Mouse (Mus musculus): Measurements from ENCODE around the gene Mms19.

Mms19 gene

DNA sequence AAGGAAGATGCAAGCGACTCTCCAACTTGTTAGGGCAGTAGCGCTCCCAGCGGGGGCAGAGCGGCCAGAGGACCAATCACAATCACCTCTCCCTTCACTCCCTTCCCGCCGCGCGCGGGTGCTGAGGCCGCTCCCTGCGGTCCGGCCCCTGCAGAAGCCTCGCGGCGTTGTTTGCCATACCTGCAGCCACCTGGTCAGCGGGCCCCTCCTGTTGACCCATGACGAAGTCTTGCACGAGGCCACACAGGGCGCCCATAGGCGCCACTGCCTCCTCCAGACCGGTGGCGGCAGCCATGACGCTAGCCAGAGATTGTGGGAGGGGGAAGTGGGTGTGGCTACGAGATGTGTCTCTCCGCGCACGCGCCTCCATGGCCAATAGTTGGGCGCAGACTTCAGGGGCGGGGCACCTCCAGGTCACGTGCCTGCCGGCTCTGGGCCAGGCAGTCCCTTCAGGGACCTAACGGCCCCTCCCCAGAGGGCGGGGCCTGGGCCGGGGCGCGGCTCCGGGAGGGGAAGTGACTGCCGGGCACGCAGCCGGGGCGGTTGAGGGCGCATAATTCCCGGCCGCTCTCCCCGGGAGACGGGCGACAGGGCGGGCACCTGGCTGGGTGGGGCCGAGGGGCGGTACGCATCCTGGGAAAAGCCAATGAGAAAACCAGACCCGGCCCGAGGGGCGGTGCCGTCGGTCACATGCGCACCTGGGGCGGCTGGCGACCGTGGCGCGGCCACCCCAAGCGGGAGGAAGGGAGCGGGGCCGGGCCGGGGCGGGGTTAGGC, at the start of gene Mms19:
TSS of gene Mms19 (minus strand) at position 339 of the 776 bp plus-strand sequence.
- ChIA-PET CTCF (interaction anchor here in 3 of 4 experiments (0.6 to 3.3 kb wide), 6 partner anchors 18 to 131 kb away, joined by 3 to 24 read pairs (median 4); partner anchors contain the start of gene Hoga1 (in 1 of the 3)), POLR2A (interaction anchor here (0.6 to 6.5 kb wide), 47 partner anchors 9 to 307 kb away, joined by 3 to 45 read pairs (median 4); partner anchors contain the start of genes Avpi1 (in 2 of the 4), Pi4k2a (in 2 of the 4), Exosc1 (in 1 of the 4) and Pgam1 (in 1 of the 4))

- ChIA-PET POLR2A (interaction anchor here (0.6 to 6.2 kb wide), 33 partner anchors 9 to 1644 kb away, joined by 3 to 36 read pairs (median 4); partner anchors contain the start of genes Ankrd2 (in 3 of the 4), Hoga1 (in 2 of the 4), Mms19 (in 1 of the 4) and Pi4k2a (in 1 of the 4)), CTCF (interaction anchor here (0.5 to 5.6 kb wide), 115 partner anchors 9 to 1266 kb away, joined by 3 to 57 read pairs (median 4); partner anchors contain the start of genes Ankrd2 (in 4 of the 4), Hoga1 (in 4 of the 4), Exosc1 (in 2 of the 4) and Pi4k2a (in 2 of the 4))
These were observed 45.2 kb upstream of the Mms19 start for GRCm38 (mm10) chr19:42026158-42026557.

GRCm38 (mm10) chr19:42022542-42022848, 41.5 kb upstream of the Mms19 start:
- POLR2A ChIA-PET, result interaction anchor here in 3 of 4 experiments (0.5 to 6.2 kb wide), 42 partner anchors 9 to 638 kb away, joined by 3 to 43 read pairs (median 6); partner anchors contain the start of genes Ankrd2 (in 2 of the 3), Mms19 (in 2 of the 3), Pi4k2a (in 2 of the 3) and Ubtd1 (in 2 of the 3)
- CTCF ChIA-PET, result interaction anchor here in 3 of 4 experiments (1.0 to 5.6 kb wide), 8 partner anchors 9 to 130 kb away, joined by 3 to 57 read pairs (median 3); partner anchors contain the start of genes Ankrd2 (in 2 of the 3) and Ubtd1 (in 1 of the 3)

- ChIA-PET CTCF (interaction anchor here in 3 of 4 experiments (0.6 to 5.6 kb wide), 10 partner anchors 10 to 130 kb away, joined by 3 to 57 read pairs (median 3); partner anchors contain the start of genes Ankrd2 (in 2 of the 3) and Ubtd1 (in 1 of the 3)), POLR2A (interaction anchor here in 3 of 4 experiments (0.5 to 6.2 kb wide), 43 partner anchors 9 to 638 kb away, joined by 3 to 43 read pairs (median 6); partner anchors contain the start of genes Pi4k2a (in 3 of the 3), Ankrd2 (in 2 of the 3), Mms19 (in 2 of the 3) and Ubtd1 (in 2 of the 3))
These were observed 41.0 kb upstream of the Mms19 start for GRCm38 (mm10) chr19:42021681-42022541.

GRCm38 (mm10) chr19:42019011-42019522, 38.1 kb upstream of the Mms19 start:
- ChIA-PET POLR2A (interaction anchor here in 3 of 4 experiments (0.6 to 2.0 kb wide), 14 partner anchors 11 to 133 kb away, joined by 3 to 6 read pairs (median 3); partner anchors contain the start of genes Exosc1 (in 1 of the 3), Pgam1 (in 1 of the 3), Ubtd1 (in 1 of the 3) and Zdhhc16 (in 1 of the 3)), CTCF (interaction anchor here in 2 of 4 experiments (0.6 to 1.6 kb wide), 6 partner anchors 11 to 1467 kb away, joined by 3 to 5 read pairs (median 3); partner anchors contain the start of gene Ankrd2 (in 1 of the 2))

DNA sequence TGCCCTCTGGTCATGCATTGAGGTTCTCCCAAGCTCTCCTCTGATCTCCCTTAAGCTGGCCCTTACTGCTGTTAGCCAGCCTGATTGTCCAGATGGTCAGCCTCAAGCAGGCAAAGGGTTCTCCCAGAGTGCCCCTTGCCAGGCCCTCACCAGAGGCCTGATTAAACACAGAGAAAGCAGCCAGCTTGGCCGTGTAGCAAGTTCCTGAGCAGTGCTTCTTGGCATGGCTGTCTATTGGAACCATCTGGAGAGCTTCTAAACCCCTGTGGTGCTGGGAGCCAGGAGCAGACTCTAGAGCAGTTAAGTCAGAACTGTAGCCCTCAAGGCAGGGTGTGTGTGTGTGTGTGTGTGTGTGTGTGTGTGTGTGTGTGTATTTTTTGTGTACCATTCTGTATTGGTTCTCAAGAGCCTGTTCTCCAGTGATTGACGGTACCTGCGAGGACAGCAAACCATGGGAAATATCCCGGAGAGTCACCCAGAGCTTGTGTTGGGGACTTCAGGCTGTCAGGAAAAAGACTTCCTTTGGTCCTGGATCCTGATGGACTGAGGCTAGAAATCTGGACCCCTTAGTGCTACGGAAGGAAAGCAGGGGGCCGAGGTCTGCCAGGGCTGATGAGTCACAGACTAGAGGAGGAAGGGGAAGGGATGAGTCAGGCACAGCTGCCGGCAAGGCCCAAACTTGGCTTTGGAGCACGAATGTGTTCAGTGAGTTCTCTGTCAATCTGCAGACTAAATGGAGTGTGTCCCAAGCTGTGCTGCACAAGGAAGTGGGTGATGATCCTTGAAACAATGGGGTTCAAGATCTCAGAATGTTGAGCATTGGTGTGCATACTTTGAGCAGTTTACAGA, 36.7 kb upstream of the Mms19 start:
- ChIA-PET POLR2A (interaction anchor here in 3 of 4 experiments (0.6 to 3.8 kb wide), 16 partner anchors 8 to 105 kb away, joined by 3 to 15 read pairs (median 4); partner anchors contain the start of genes Pi4k2a (in 2 of the 3), Hoga1 (in 1 of the 3) and Ubtd1 (in 1 of the 3)), CTCF (interaction anchor here (0.6 to 2.5 kb wide), 9 partner anchors 8 to 1634 kb away, joined by 3 to 13 read pairs (median 4); partner anchors contain the start of gene Ankrd2 (in 1 of the 4))

DNA sequence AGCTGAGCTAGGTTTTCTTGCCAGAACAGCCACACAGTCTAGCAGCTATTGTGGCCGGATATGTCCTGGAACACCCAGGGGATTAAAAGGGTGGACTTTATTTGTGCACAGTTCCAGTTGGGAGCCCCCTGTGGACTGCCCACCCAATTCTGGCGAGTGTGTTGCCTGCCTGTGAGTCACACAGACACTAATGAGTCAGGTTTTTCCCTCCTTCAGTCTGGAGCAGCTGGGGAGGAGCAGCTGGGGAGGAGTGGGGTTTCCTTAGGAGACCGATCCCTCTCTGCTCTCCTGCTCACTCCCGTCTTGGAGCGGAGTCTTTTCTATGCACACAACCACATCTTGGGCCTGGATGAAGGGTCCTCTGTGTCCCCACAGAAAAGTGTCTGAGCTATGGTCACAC, 35.9 kb upstream of the Mms19 start:
- POLR2A ChIA-PET, result interaction anchor here in 3 of 4 experiments (0.8 to 3.8 kb wide), 17 partner anchors 9 to 104 kb away, joined by 3 to 15 read pairs (median 3); partner anchors contain the start of genes Hoga1 (in 1 of the 3), Pi4k2a (in 1 of the 3) and Ubtd1 (in 1 of the 3)

DNA sequence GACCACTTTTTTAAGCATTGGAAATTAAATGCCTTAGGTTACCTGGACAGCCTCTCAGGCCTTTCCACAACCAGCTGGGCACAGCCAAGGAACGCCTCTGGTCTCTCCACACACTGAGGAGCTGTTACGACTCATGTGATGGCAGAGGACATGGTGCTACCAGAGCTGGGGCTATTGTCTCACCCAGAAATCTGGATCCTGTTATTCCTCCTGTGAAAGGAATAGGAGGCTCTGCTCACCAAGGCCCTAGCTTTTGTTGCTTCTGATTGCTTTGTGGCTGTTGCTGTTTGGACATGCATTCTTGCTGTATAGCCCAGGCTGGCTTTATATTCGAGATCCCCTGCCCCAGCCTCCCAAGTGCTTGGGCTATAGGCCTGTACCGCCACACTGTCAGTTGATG, 35.3 kb upstream of the Mms19 start:
- CTCF ChIA-PET, result interaction anchor here (1.1 to 3.7 kb wide), 7 partner anchors 10 to 19 kb away, joined by 3 to 21 read pairs (median 8); partner anchors contain the start of gene Ankrd2 (in 1 of the 4)
- POLR2A ChIA-PET, result interaction anchor here in 3 of 4 experiments (0.8 to 3.8 kb wide), 13 partner anchors 8 to 104 kb away, joined by 3 to 15 read pairs (median 3); partner anchors contain the start of genes Hoga1 (in 1 of the 3) and Ubtd1 (in 1 of the 3)

More for the DNA sequence above, 35.9 kb upstream of the Mms19 start:
- CTCF ChIA-PET, result interaction anchor here (0.6 to 2.5 kb wide), 8 partner anchors 9 to 1635 kb away, joined by 3 to 13 read pairs (median 5); partner anchors contain the start of gene Ankrd2 (in 1 of the 4)

DNA sequence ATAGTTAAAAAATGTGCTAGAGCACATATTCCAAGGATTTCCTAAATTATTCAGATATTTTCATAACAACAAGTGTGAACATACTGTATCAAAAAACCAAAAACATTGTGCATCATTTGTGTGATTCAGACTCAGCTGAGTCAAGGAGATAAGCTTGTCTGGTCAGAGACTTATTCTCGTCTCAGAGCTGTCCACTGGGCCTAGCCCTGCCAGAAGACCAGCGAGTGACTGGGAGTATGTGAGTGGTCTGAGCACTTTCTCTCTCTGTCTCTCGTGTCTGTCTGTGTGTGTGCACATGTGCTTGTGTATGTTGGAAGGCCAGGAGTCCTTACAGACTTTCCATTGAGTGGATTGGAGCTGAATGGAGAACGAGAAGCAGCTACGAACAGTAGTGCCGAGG, 34.0 kb upstream of the Mms19 start:
- CTCF ChIA-PET, result interaction anchor here (0.6 to 3.7 kb wide), 11 partner anchors 9 to 90 kb away, joined by 3 to 21 read pairs (median 3); partner anchors contain the start of gene Ankrd2 (in 1 of the 4)
- POLR2A ChIA-PET, result interaction anchor here in 2 of 4 experiments (0.6 to 3.8 kb wide), 6 partner anchors 9 to 551 kb away, joined by 3 to 15 read pairs (median 4); partner anchors contain the start of gene Ubtd1 (in 1 of the 2)

DNA sequence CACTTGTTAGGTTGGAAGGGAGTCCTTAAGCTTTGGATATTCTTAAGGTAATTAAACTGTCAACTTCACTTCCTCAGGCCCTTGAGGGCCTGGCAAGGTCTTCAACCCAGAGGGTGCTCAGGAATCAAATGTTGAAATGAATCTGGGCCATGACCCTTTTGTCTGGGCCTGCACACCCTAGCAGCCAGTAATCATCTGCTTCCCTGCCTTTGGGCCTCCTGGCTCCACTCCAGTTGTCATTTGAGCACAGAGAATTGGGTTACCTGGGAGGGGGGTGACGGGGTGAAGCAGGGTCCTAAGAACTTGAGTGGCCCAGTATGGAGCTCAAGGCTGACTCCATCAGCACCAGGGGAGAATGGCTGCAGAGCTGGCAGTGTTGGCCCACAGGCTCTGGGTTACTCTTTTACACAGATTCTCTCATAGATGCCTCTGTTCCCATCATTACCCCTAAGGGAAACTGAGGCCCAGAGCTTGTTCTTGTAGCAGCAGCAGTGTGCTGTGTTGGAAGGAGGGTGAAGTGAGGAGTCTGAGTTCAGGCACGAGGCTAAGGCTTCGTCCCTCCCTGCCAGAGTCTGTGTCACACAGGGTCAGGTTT, 33.4 kb upstream of the Mms19 start:
- CTCF ChIA-PET, result interaction anchor here in 2 of 4 experiments (1.1 to 3.7 kb wide), 4 partner anchors 9 to 90 kb away, joined by 3 to 21 read pairs (median 8); no protein-coding TSS in a partner anchor
- POLR2A ChIA-PET, result interaction anchor here in 3 of 4 experiments (0.6 to 3.8 kb wide), 6 partner anchors 9 to 20 kb away, joined by 3 to 15 read pairs (median 4); no protein-coding TSS in a partner anchor

GRCm38 (mm10) chr19:42011123-42011522, 30.2 kb upstream of the Mms19 start:
- ChIA-PET POLR2A (interaction anchor here in 2 of 4 experiments (0.5 to 7.8 kb wide), 11 partner anchors 10 to 674 kb away, joined by 3 to 68 read pairs (median 4); no protein-coding TSS in a partner anchor), CTCF (interaction anchor here (0.6 to 2.2 kb wide), 5 partner anchors 11 to 141 kb away, joined by 3 to 10 read pairs (median 3); no protein-coding TSS in a partner anchor)

DNA sequence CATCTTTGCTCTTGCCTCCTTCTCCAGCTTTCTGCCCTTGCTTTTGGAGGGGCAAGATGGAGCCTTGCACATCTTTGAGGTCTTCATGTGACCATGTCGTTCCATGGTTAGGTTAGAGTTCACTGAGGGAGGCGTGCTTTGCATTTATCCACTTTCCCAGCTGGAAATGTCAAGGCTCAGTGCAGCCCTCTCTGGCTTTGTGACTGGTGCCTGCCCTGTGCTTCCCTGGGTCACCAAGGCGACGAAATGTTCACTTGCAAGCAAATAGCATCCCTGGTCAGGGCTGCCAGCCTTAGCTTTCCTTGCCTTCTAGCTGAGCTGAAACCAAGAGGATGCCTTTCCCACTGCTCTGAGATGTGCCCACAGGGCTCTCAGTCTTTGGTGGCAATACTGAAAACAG, 29.5 kb upstream of the Mms19 start:
- CTCF ChIA-PET, result interaction anchor here (0.6 to 5.2 kb wide), 6 partner anchors 12 to 142 kb away, joined by 3 to 21 read pairs (median 4); no protein-coding TSS in a partner anchor

GRCm38 (mm10) chr19:42009067-42009466, 28.1 kb upstream of the Mms19 start:
- ChIA-PET CTCF (interaction anchor here (0.7 to 5.2 kb wide), 6 partner anchors 17 to 245 kb away, joined by 3 to 21 read pairs (median 4); partner anchors contain the start of gene Ankrd2 (in 1 of the 4)), POLR2A (interaction anchor here in 3 of 4 experiments (0.8 to 7.8 kb wide), 7 partner anchors 8 to 57 kb away, joined by 3 to 68 read pairs (median 3); no protein-coding TSS in a partner anchor)

More for the DNA sequence above, 29.5 kb upstream of the Mms19 start:
- POLR2A ChIA-PET, result interaction anchor here in 2 of 4 experiments (0.6 to 7.8 kb wide), 7 partner anchors 9 to 266 kb away, joined by 3 to 68 read pairs (median 4); no protein-coding TSS in a partner anchor

DNA sequence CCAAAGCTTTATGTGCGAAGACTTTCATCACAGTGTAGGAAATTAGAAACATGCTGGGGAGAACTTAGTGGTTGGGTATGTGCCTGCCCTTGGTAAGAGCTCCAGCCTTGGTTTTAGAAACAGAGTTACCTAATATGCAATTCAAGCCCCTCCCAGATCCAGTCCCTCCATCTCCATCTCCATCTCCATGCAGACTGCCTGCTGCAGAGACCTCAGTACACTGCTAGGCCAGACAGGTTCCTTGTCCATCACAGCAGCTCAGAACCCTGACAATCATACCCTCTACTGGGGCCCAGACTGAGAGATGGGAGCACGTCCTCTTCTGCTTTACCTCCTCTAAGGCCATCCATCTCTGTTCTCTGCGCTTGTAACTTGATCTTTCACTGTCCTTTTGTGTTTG, 27.6 kb upstream of the Mms19 start:
- POLR2A ChIA-PET, result interaction anchor here in 3 of 4 experiments (0.6 to 7.8 kb wide), 16 partner anchors 8 to 532 kb away, joined by 3 to 68 read pairs (median 4); partner anchors contain the start of gene Pi4k2a (in 1 of the 3)

More for the DNA sequence above, 27.6 kb upstream of the Mms19 start:
- CTCF ChIA-PET, result interaction anchor here (0.8 to 5.2 kb wide), 7 partner anchors 11 to 245 kb away, joined by 3 to 21 read pairs (median 5); partner anchors contain the start of gene Ankrd2 (in 1 of the 4)

Measured in embryonic stem cell, embryonic (primary cell).